Mouse (Mus musculus) kidney, adult 18-20 months (tissue): ENCODE measurements around the gene Igdcc3.
A peak's percentile ranks its signal among the peaks of the same experiment; 100 is the strongest.
"Not testable (repeated sequence)": the region's sequence is repeated elsewhere in the genome, so short reads cannot be mapped to it uniquely, and the experiment has no call there.

Experiments
- DNase-seq: peaks from one replicate; pipeline ENCODE4 v3.0.0; 2021

Gene Igdcc3

DNA sequence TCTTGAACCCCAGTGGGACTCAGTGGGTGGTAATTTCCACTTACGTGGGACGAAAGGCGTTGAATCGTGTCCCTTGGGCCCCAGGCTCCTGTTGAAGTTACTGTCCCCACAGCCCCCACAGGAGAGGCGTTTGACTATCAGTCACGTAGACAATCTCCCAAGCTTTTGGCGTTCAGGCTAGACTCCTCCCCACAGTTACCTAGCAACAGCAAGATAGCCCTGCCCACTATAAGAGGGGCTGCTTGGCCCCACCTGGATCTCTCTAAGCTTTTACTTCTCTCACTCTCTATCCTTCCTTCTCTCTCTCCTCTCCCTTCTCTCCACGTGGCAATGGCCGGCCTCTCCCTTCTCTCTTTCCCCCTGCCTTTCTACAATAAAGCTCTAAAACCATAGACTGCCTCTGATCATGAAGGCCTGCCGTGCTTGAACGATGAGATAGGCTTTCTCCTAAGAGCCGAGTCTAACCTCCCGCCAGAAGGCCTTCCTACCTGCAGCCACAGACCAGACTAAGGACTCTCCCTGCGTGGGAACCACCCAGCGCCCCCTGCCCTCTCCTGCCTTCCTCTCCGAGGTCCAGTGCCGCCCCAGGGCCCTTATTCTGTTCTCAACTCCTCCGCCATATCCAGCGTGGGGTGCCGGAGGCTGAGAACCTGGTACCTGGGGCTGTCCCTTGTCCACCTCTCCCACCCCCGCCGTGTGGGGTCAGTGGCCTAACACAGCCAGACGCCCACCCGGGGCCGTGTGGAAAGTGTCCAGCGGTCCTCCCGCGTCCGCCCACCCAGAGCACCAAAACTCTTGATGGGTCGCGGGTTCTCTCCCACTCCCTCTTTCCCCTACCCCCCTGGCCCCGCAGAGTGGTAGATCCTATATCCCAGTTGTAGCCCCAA, 67.5 kb downstream of the Igdcc3 start:
- DNase-seq: no peak

DNA sequence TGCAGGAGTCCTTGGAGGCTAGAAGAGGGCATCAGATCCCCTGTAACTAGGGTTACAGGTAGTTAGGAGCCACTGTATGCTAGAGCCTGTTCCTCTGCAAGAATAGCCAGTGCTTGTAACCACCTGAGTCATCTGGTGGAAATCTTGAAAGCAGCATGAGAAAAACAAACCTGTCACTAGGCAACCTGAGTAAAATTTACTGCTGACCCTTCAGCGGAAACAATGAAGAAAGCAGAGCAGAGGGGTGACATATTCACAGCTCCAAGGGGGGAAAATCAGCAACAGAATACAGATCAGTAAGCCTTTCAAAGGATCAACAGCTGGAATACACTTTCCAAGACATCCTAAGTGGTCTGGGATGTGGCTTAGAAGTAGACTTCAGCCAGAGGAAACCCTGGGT, 70.6 kb downstream of the Igdcc3 start:
- no peak for DNase-seq

DNA sequence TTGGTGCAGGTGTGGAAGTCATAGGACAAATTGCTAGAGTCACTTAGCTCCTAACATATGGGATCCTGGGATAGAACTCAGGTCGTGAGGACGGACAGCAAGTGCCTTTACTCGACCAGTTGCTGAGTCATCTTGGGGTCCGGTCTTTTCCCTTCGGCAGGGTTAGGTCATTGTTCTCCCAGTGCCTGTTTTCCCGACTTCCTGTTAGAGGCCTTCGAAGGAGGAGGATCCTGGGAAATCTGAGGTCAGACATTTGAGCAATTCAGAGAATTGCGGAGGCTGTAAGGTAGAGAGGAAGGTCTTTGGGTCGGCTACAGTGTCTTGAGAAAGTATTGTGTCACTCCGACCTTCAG, 73.4 kb downstream of the Igdcc3 start:
- no peak for DNase-seq

DNA sequence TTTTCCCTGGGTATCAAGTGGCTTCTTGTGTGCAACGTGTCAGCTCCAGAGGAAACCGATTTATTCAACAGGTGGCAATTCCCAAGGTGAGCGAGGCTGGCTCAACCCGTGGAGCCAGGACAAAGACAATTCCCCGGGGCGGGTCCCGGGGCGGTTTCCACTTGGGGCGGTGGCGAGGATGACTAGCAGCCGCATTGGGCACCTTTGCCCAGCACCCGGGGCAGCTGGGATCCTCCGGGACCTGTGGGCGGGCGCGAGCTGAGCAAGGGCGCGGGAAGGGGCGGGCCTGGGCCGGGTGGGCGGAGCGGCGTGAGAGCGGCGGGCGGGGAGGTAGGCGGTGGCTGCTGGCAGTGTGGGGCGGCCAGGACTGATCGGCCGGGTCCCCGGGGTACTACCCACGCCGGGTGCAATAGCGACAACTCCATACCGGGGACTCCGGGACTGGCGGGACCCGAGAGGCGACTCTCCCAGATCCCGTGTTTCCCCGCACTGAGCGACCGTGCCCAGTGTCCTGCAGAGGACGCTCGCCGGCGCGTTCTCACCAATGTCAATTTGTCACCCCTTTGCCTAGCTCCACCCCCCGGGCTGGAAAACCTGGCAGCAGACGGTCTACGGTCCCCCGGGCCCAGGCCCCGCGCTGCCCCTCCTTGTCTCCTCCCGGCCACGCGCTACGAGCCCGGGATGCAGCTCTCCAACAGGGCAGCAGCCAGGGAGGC, 73.9 kb downstream of the Igdcc3 start:
- peak; percentile 93 for DNase-seq

DNA sequence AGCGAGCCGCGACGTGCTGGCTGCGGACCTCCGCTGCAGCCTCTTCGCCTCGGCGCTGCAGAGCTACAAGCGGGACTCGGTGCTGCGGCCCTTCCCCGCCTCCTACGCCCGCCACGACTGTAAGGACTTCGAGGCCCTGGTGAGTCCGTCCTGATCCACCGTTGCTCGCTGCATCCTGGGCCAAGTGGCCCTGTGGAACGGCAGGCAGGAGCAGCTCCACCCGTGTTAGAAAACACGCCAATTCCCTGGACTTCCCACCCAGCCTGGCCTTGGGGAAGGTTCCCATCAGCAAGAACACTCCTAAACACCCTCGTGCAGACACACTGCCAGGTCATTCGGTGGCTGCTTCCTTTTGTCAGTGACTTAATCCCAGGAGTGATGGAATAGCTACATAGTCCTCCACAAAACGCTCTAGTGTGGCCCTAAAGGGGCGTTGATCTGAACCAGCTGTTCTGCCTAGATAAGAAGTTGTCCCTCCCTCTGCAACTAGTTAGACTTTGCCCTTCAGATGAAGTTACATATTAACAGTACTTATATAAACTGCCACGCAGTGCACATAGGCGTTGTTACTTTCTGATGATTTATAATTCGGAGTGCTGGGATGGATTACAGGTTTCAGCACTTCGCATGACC, 74.6 kb downstream of the Igdcc3 start:
- DNase-seq: no peak

DNA sequence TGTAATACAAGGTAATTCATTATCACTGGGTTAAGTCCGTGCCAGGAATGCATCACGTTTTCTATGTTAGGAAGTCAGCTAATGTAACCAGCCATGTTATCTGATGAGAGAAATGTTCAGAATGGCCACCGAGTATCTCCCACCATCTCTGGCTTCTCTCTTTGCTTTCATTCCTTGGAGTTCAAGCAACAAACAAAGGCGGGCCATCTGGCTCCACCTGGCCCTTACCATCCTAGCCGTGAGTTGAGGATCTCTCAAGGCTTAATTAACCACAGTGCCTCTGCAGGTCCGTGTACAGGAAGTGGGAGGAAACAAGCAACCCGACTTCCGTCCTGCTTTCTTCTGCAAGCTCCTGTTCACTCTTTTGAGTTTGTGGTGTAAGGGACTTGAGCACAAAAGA, 76.0 kb downstream of the Igdcc3 start:
- DNase-seq: no peak

DNA sequence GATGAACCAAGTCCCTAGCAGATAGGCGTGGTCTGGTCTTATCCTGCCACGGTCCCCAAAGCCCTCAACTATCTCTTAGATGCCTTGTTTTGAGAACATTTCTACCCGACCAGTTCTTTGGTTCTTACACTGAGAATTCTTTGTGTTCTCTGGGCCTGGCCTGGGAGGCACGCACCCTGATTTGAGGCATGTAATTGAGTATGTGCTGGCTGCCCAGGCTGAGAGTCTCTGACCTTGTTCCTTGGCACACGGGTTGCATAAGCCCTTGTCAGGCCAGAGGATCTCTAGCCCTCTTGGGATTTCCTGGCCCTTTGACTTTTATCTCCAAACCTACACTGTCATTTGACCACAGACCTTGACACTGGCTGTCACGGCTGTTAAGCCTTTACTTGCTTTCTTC, 76.7 kb downstream of the Igdcc3 start:
- peak; percentile 46 for DNase-seq

DNA sequence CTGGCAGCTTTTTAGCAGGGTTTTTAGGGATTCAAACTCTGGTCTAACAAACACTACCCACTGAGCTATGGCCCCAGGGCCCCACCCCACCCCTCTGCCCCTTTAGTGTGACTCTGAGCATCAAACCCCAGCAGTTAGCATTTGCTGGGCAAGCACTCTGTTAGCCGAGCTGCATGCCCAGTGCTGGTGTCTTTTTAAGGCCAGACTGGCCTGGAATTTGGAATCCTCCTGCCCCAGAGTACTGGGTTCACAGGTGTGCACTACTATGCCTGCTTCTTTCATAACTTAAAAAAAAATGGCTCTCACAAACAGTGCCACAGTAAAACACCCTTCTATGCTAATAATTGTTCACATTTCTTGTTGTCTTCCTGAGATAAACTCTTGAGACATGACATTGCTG, 77.9 kb downstream of the Igdcc3 start:
- DNase-seq: no peak

DNA sequence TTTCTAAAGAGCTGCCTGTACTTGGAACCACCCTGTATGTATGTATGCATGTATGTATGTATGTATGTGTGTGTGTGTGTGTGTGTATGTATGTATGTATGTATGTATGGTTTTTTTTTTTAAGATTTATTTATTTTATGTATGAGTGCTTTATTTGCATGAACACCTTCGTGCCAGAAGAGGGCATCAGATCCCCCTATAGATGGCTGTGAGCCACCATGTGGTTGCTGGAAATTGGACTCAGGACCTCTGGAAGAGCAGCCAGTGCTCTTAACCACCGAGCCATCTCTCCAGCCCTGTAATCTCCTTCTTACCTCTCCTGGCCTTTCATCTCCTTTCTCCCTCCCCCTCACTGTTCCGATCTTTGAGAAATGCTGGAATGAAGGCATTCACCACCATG, 79.4 kb downstream of the Igdcc3 start:
- not testable (repeated sequence) for DNase-seq

DNA sequence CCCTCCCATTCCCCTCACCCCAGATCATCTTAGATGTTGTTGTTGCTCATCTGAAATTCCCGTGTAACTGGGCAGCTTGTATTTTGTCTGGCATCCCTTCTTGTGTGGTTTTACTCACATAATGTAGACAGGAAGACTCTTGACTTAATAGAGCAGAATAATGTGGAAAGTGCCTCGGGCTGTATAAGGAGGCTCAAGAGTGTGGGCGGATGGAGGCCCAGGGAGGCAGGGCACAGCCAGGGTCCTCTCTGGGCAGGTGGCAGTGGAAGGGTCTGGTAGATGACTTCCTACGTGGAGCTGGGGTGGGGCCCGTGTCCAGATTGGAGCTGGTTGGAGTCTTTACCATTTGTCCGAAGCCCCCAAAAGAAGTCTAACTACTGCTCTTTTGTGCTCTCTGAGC, 82.9 kb downstream of the Igdcc3 start:
- no peak for DNase-seq

DNA sequence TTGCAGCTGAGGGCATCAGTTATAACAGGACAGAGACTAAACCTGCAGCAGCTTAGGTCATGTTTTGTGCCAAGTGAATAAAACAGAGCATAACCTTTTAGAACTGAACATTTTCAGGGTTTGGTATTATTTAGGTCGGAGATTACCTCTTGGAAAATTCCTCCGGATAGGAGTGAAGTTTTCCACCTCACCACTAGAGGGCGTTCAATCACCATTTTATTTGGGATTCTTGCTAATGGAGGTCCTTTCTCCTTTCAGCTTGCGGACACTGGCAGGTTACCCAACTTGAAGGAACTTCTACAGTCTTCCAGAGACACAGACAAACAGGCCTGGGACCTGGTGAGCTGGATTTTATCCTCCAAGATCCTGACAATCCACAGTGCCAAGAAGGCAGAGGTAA, 84.8 kb downstream of the Igdcc3 start:
- DNase-seq: peak; percentile 28

DNA sequence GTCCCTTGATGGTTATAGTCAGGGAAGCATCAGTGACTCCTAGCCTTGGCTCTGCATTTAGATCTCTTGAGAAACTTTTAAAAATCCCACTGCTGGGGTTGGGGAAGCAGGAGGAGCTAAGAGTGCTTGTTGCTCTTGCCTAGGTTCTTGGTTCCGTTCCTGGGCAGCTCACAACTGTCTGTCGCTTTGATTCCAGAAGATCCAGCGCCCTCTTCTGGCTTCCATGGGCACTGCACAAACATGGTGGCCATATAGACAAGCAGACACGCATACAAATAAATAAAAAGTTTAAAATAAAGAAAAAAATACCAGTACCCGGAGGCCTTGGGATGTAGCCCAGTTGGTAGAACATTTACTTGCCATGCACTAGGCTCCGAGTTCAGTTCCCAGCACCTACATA, 89.3 kb downstream of the Igdcc3 start:
- no peak for DNase-seq

DNA sequence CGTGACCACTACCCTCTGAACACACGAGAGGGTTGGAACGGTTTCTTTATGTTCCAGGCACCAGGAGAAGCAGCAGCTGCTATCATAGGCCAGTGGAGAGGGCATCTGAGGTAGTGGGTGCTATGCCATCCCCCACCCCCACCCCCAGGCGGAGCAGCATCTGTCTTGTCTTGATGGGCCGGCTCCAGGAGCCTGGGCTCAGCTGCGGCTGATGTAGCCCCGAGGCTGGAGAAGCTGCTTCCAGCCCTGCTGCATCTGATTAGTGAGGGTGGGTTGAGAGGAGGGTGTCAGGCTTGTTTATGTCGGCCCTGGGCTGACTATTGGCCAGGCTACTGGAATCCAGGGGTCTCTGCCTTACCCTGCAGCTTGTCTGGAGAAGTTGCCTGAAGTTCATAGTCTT, 90.3 kb downstream of the Igdcc3 start:
- no peak for DNase-seq

DNA sequence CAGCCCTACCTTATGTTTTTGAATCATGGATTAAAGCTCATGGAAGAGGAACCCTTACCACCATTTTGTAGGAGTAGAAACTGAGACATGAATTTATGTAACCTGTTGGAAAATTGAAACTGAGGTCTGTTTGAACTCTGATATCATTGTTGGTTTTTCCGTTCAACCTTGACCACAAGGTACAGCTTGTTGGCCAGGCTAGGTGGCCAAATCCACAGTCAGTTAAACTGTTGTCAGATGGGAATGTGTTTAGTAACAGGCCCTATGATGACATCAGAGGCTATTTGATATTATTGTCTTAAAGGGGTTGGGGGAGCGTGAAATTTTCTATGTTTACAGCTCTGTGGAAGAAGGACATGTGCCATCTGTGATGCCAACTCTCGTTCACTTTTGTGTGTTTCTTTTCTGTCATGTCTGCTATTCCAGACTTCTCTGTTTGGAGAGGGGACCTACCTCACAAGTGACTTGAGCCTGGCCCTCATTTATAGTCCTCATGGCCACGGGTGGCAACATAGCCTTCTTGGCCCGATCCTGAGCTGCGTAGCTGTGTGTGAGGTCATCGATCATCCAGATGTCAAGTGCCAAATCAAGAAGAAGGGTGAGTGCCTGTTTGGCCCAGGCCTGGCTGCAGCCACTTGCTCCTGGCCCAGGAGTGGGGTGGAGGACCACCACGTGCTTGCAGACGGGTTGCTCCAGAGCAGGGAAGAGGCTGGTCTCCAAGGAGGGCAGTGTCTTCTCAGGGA, 92.4 kb downstream of the Igdcc3 start:
- no peak for DNase-seq

DNA sequence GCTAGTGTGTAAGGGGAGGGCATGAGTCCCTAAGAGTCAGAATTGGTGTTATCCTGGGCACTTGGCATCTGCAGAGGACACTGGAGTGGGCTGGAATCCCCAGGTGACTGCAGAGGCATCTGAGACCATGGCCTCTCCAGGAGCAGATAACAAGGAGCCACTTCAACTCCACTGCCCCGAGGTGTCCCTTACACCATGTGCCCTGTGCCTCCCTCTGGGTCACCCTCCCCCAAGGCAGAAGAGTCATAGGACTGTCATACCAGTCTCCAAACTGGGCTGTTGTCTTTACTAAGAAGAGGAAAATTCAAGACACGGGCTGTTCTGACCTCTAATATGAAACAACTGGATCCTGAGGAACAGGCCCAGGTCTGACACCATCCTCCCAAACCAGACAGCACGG, 93.7 kb downstream of the Igdcc3 start:
- DNase-seq: no peak
